Mouse (Mus musculus) Patski (cell line): ENCODE measurements at regions not wholly inside any gene's neighbourhood (a gene's known extent, or its start where the extent isn't known, plus 50 kb on each side); places are given as distances from the start of the nearest gene placed in this dataset.
A peak's percentile ranks its signal among the peaks of the same experiment; 100 is the strongest.

ENCODE experiments used
- ATAC-seq: fragments of 100-300 bp; one replicate; pipeline ENCODE4 v1.8.0; 2021
- CTCF ChIA-PET: fragments of 350-600 bp; sonication (Branson Sonifier 250); formaldehyde crosslinking; loops from one replicate; lab custom pipeline; 2022; ENCODE audit warnings: inconsistent platforms; lab: Charles Lee
- POLR2A ChIA-PET: fragments of 350-600 bp; sonication (Branson Sonifier 250); formaldehyde crosslinking; loops from one replicate; lab custom pipeline; 2022; ENCODE audit warnings: antibody characterized with exemption, inconsistent platforms; lab: Charles Lee
- DNase-seq: peaks from one replicate; pipeline ENCODE4 v3.0.0-alpha.2; 2011; ENCODE audit warnings: low read depth, low spot score
- H3K27me3 ChIP-seq: fragments of 371-371 bp; one replicate; pipeline ENCODE4 v1.5.1; 2021
- CTCF ChIP-seq: fragments of 100-300 bp; IDR thresholded peaks from one replicate; pipeline ENCODE4 v1.5.1; 2021
- in situ Hi-C: fragments of 300-500 bp; cut with MboI; formaldehyde crosslinking; loops from 3 replicates; pipeline ENCODE4 v1.11.1; 2018; ENCODE audit warnings: low pct_unique_long_range_greater_than_20kb, mixed read lengths

- H3K27me3 ChIP-seq, result no peaks in the 10 kb centered on the region
- DNase-seq (peak; percentile 95), ATAC-seq (peak; percentile 92)
- no peak for TF ChIP-seq CTCF
- ChIA-PET POLR2A (no interaction called here), CTCF (interaction anchor here (0.8 kb wide), 1 partner anchor 122 kb away, joined by 3 read pairs; no protein-coding TSS in a partner anchor)
- in situ Hi-C loops, result loop anchor here (5.0 kb wide), 2 partner anchors 52 to 58 kb away; no protein-coding TSS in a partner anchor
Observed at GRCm38 (mm10) chr10:43634371-43635080, 56.4 kb downstream of the Cd24a start.

- ChIA-PET POLR2A (no interaction called here), CTCF (no interaction called here)
- ATAC-seq (no peak), DNase-seq (no peak)
- TF ChIP-seq CTCF, result no peak
- in situ Hi-C loops, result no loop called here
- no peaks in the 10 kb centered on the region for H3K27me3 ChIP-seq
Observed at GRCm38 (mm10) chr10:43641169-43641945, 63.3 kb downstream of the Cd24a start.

GRCm38 (mm10) chr10:43646326-43646725, 68.2 kb downstream of the Cd24a start:
- H3K27me3 ChIP-seq, result no peaks in the 10 kb centered on the region
- CTCF ChIA-PET, result interaction anchor here (1.5 to 1.8 kb wide), 2 partner anchors 11 to 44 kb away, joined by 3 to 5 read pairs; no protein-coding TSS in a partner anchor
- POLR2A ChIA-PET, result no interaction called here
- DNase-seq (no peak), ATAC-seq (no peak)
- in situ Hi-C loops, result no loop called here
- no peak for TF ChIP-seq CTCF

GRCm38 (mm10) chr10:43646965-43647364, 68.9 kb downstream of the Cd24a start:
- DNase-seq, result no peak
- POLR2A ChIA-PET, result no interaction called here
- no peak for ATAC-seq
- in situ Hi-C loops, result no loop called here
- TF ChIP-seq CTCF, result no peak
- H3K27me3 ChIP-seq, result no peaks in the 10 kb centered on the region
- CTCF ChIA-PET, result interaction anchor here (1.4 to 2.9 kb wide), 4 partner anchors 8 to 28 kb away, joined by 3 to 10 read pairs (median 4); no protein-coding TSS in a partner anchor

- no peak for TF ChIP-seq CTCF
- ChIA-PET CTCF (interaction anchor here (0.7 to 2.9 kb wide), 5 partner anchors 9 to 27 kb away, joined by 3 to 10 read pairs (median 4); no protein-coding TSS in a partner anchor), POLR2A (interaction anchor here (0.6 kb wide), 1 partner anchor 70 kb away, joined by 3 read pairs; no protein-coding TSS in a partner anchor)
- in situ Hi-C loops, result no loop called here
- no peak for DNase-seq
- ATAC-seq, result no peak
- H3K27me3 ChIP-seq, result no peaks in the 10 kb centered on the region
Observed at GRCm38 (mm10) chr10:43648186-43648585, 70.1 kb downstream of the Cd24a start.

GRCm38 (mm10) chr10:43648815-43649447, 70.8 kb downstream of the Cd24a start:
- in situ Hi-C loops, result no loop called here
- ATAC-seq (no peak), DNase-seq (no peak)
- ChIA-PET CTCF (interaction anchor here (1.6 to 2.9 kb wide), 2 partner anchors 10 to 16 kb away, joined by 3 to 10 read pairs; no protein-coding TSS in a partner anchor), POLR2A (no interaction called here)
- H3K27me3 ChIP-seq, result no peaks in the 10 kb centered on the region
- TF ChIP-seq CTCF, result no peak

- CTCF ChIA-PET, result no interaction called here
- TF ChIP-seq CTCF, result no peak
Observed at GRCm38 (mm10) chr10:43650449-43650848, 72.4 kb downstream of the Cd24a start.

GRCm38 (mm10) chr10:43651505-43651904, 73.4 kb downstream of the Cd24a start:
- no peaks in the 10 kb centered on the region for H3K27me3 ChIP-seq
- DNase-seq (no peak), ATAC-seq (no peak)
- CTCF ChIA-PET, result no interaction called here
- POLR2A ChIA-PET, result no interaction called here
- in situ Hi-C loops, result no loop called here
- TF ChIP-seq CTCF, result no peak

More at GRCm38 (mm10) chr10:43650449-43650848, 72.4 kb downstream of the Cd24a start:
- POLR2A ChIA-PET, result no interaction called here
- in situ Hi-C loops, result no loop called here
- ATAC-seq, result no peak
- no peaks in the 10 kb centered on the region for H3K27me3 ChIP-seq
- no peak for DNase-seq

GRCm38 (mm10) chr10:43651915-43652314, 73.8 kb downstream of the Cd24a start:
- POLR2A ChIA-PET, result no interaction called here
- ATAC-seq, result no peak
- CTCF ChIA-PET, result no interaction called here
- no peaks in the 10 kb centered on the region for H3K27me3 ChIP-seq
- no peak for TF ChIP-seq CTCF
- in situ Hi-C loops, result no loop called here
- DNase-seq, result no peak

- CTCF ChIA-PET, result interaction anchor here (1.4 kb wide), 1 partner anchor 37 kb away, joined by 5 read pairs; no protein-coding TSS in a partner anchor
- ATAC-seq (no peak), DNase-seq (no peak)
- no peaks in the 10 kb centered on the region for H3K27me3 ChIP-seq
- POLR2A ChIA-PET, result interaction anchor here (1.0 kb wide), 1 partner anchor 19 kb away, joined by 3 read pairs; no protein-coding TSS in a partner anchor
- in situ Hi-C loops, result no loop called here
- TF ChIP-seq CTCF, result no peak
Observed at GRCm38 (mm10) chr10:43655082-43655671, 77.1 kb downstream of the Cd24a start.
